Mouse (Mus musculus): ENCODE results near the gene Atp8b2. TPM values are rescaled to one million over a fixed set of nuclear protein-coding genes. Genes with fewer than 3 reads are reported as not detected.
A peak's percentile ranks its signal among the peaks of the same experiment; 100 is the strongest.

The Atp8b2 gene
- total RNA-seq (2021) = 33.7 and 46.4 TPM in 2 replicates
- long read RNA-seq, experiment 1, full-length matches to known transcripts = 11 of 19 reads
- long read RNA-seq, experiment 1, partial matches to known transcripts = 4 of 19 reads
- long read RNA-seq, experiment 1, other reads (novel, unspliced or antisense) = 4 of 19 reads
- long read RNA-seq, experiment 2, full-length matches to known transcripts = 9 of 17 reads
- long read RNA-seq, experiment 2, partial matches to known transcripts = 2 of 17 reads
- long read RNA-seq, experiment 2, other reads (novel, unspliced or antisense) = 6 of 17 reads

- DNase-seq = peak; percentile 79
Measured at GRCm38 (mm10) chr3:89963221-89963763, at the start of gene Atp8b2. Atp8b2 (minus strand) TSS chr3:89963508.

GRCm38 (mm10) chr3:90010291-90010690, 47.0 kb upstream of the Atp8b2 start:
- no peak for DNase-seq

GRCm38 (mm10) chr3:90004091-90004796, 40.9 kb upstream of the Atp8b2 start:
- no peak for DNase-seq

GRCm38 (mm10) chr3:89999830-90000229, 36.5 kb upstream of the Atp8b2 start:
- no peak for DNase-seq

GRCm38 (mm10) chr3:89999090-89999489, 35.8 kb upstream of the Atp8b2 start:
- DNase-seq = no peak

GRCm38 (mm10) chr3:89998612-89999054, 35.3 kb upstream of the Atp8b2 start, which contains the start of gene Hax1:
Hax1 (minus strand) TSS chr3:89998780.
- DNase-seq = peak; percentile 96

- peak; percentile 31 for DNase-seq
Measured at GRCm38 (mm10) chr3:89997791-89998495, 34.6 kb upstream of the Atp8b2 start.

- DNase-seq = peak; percentile 39
Measured at GRCm38 (mm10) chr3:89994807-89995515, 31.7 kb upstream of the Atp8b2 start.

- DNase-seq = no peak
Measured at GRCm38 (mm10) chr3:89987822-89988221, 24.5 kb upstream of the Atp8b2 start.

GRCm38 (mm10) chr3:89987211-89987610, 23.9 kb upstream of the Atp8b2 start:
- DNase-seq = no peak

GRCm38 (mm10) chr3:89982426-89982825, 19.1 kb upstream of the Atp8b2 start:
- DNase-seq = no peak

GRCm38 (mm10) chr3:89976859-89977258, 13.6 kb upstream of the Atp8b2 start:
- no peak for DNase-seq

- no peak for DNase-seq
Measured at GRCm38 (mm10) chr3:89968509-89968908, 5.2 kb upstream of the Atp8b2 start.

GRCm38 (mm10) chr3:89966946-89967345, 3.6 kb upstream of the Atp8b2 start:
- peak; percentile 47 for DNase-seq

GRCm38 (mm10) chr3:89965972-89966371, 2.7 kb upstream of the Atp8b2 start:
- no peak for DNase-seq

GRCm38 (mm10) chr3:89965557-89965956, 2.2 kb upstream of the Atp8b2 start:
- no peak for DNase-seq

GRCm38 (mm10) chr3:89963926-89964739, 825 bp upstream of the Atp8b2 start:
- DNase-seq = peak; percentile 82

- peak; percentile 60 for DNase-seq
Measured at GRCm38 (mm10) chr3:89962751-89963220, 522 bp downstream of the Atp8b2 start.

- peak; percentile 52 for DNase-seq
Measured at GRCm38 (mm10) chr3:89962059-89962750, 1.1 kb downstream of the Atp8b2 start.

- DNase-seq = no peak
Measured at GRCm38 (mm10) chr3:89961436-89961835, 1.9 kb downstream of the Atp8b2 start.

Measured in adrenal gland, postnatal 14 days (tissue).